ENCODE assay signal across 21 mouse cellular contexts in the genomic region with DNA sequence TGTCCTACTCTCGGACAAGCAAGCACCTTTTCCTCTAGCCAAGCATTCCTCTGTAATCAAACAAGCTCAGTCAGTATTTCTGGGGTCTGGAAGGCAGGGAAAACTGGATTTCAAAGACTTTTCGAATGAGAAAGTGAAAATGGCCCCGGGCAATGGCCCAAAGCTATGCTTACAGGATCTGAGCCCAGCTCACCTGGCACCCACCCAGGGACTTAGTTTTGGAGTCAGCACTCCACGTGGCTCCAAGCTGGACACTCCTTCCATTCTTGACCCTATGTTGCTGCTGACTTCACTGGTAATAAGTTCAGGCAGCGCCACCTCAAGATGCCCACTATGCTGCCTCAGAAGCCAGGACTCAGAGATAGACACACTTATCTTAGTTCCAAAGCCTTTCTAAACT. TPM values are rescaled to one million over a fixed set of nuclear protein-coding genes. Genes with fewer than 3 reads are reported as not detected.
DNase-seq lines count a peak whose midpoint lies in the region; ATAC-seq and TF ChIP-seq lines count a peak whose summit lies in the region.
"Had no signal": no experiment of that assay in that cellular context is flagged by ENCODE, and none has a peak within 500 bp of the region (broad histone marks: within the 10 kb centered on the region; RNA-seq: fewer than 3 reads in every experiment).

No protein-coding gene starts in this region.

- H3K4me2 ChIP-seq in midbrain, embryonic 11.5 days, result no peak overlapping the region
- H3K4me2 ChIP-seq in midbrain, postnatal 0 days (ENCODE audit: low read depth, low read length, poor library complexity, severe bottlenecking), result no peak overlapping the region
- H3K4me2 ChIP-seq: embryonic facial prominence, embryonic 15.5 days; heart, embryonic 11.5 days; liver, embryonic 15.5 days had no signal

- H3K4me3 ChIP-seq in midbrain, embryonic 11.5 days (ENCODE audit: low read depth, low read length), result no peak overlapping the region
- H3K4me3 ChIP-seq in midbrain, postnatal 0 days (ENCODE audit: low read depth, low read length), result no peak overlapping the region
- H3K4me3 ChIP-seq: embryonic facial prominence, embryonic 15.5 days; liver, embryonic 15.5 days had no signal

- no peak for ATAC-seq in midbrain, embryonic 11.5 days (ENCODE audit: low FRiP score)
- no peak for ATAC-seq in midbrain, postnatal 0 days (ENCODE audit: low FRiP score)

- H3K36me3 ChIP-seq in midbrain, embryonic 11.5 days (ENCODE audit: control insufficient read depth, insufficient read depth, low read length), result no peaks in the 10 kb centered on the region
- no peaks in the 10 kb centered on the region for H3K36me3 ChIP-seq in midbrain, postnatal 0 days (ENCODE audit: insufficient read depth, low read length)
- H3K36me3 ChIP-seq: embryonic facial prominence, embryonic 15.5 days; G1E; liver, embryonic 15.5 days had no signal

- 90% methylated on average over 5 of the region's 5 CpGs for WGBS in midbrain, embryonic 11.5 days
- WGBS in midbrain, postnatal 0 days, result 75% methylated on average over 5 of the region's 5 CpGs

- no peaks in the 10 kb centered on the region for H3K27me3 ChIP-seq in midbrain, embryonic 11.5 days (ENCODE audit: control insufficient read depth, insufficient read depth, low read length)
- H3K27me3 ChIP-seq in midbrain, postnatal 0 days (ENCODE audit: insufficient read depth, low read length), result no peaks in the 10 kb centered on the region
- H3K27me3 ChIP-seq: embryonic facial prominence, embryonic 15.5 days had no signal

- no peak for TF ChIP-seq CTCF in midbrain, postnatal 0 days (IDR thresholded peaks at IDR 0.05)

- H3K9ac ChIP-seq in midbrain, embryonic 11.5 days (ENCODE audit: low read length), result no peak overlapping the region
- no peak overlapping the region for H3K9ac ChIP-seq in midbrain, postnatal 0 days (replicated peaks; ENCODE audit: low read length, poor library complexity, severe bottlenecking)
- H3K9ac ChIP-seq: embryonic facial prominence, embryonic 15.5 days; liver, embryonic 15.5 days had no signal

- DNase-seq in gastrocnemius, postnatal 10 days, result peak; percentile 47
- no peak for DNase-seq in gastrocnemius, postnatal 25 days
- peak; percentile 47 for DNase-seq in midbrain, embryonic 11.5 days (ENCODE audit: low spot score, missing footprints)
- DNase-seq in midbrain, postnatal 0 days (ENCODE audit: low spot score), result no peak
- peak; percentile 29 for DNase-seq in adipocyte (ENCODE audit: low spot score)
- peak; percentile 10 for DNase-seq in skeletal muscle tissue, adult 2 months (ENCODE audit: low read depth, low spot score)
- no peak for DNase-seq in frontal cortex, postnatal 14 days (ENCODE audit: low spot score in 2 of 2)
- DNase-seq: cerebellum, adult 11 months; left cerebral cortex, postnatal 4 days; retina, postnatal 1 day; thymus, postnatal 4 days had no signal

- no peaks in the 10 kb centered on the region for H3K4me1 ChIP-seq in midbrain, embryonic 11.5 days (ENCODE audit: control insufficient read depth, insufficient read depth, low read length)
- H3K4me1 ChIP-seq in midbrain, postnatal 0 days (ENCODE audit: insufficient read depth, low read length), result no peaks in the 10 kb centered on the region
- H3K4me1 ChIP-seq: embryonic facial prominence, embryonic 15.5 days had no signal

- H3K27ac ChIP-seq in midbrain, embryonic 11.5 days (ENCODE audit: low read depth, low read length), result no peak overlapping the region
- no peak overlapping the region for H3K27ac ChIP-seq in midbrain, postnatal 0 days (ENCODE audit: low read depth, low read length)
- H3K27ac ChIP-seq: embryonic facial prominence, embryonic 15.5 days; liver, embryonic 15.5 days had no signal

- no peaks in the 10 kb centered on the region for H3K9me3 ChIP-seq in midbrain, embryonic 11.5 days (ENCODE audit: control insufficient read depth, low read length)
- H3K9me3 ChIP-seq in midbrain, postnatal 0 days (ENCODE audit: low read length), result no peaks in the 10 kb centered on the region
- H3K9me3 ChIP-seq: embryonic facial prominence, embryonic 15.5 days; G1E; liver, embryonic 15.5 days had no signal

RNA-seq across cellular contexts. Expression of gene Fcamr, which starts 33.6 kb away (rescaled TPM):
- total RNA-seq in gastrocnemius, postnatal 10 days (2021), result not detected
- not detected for total RNA-seq in gastrocnemius, postnatal 25 days (2021)
- polyA plus RNA-seq in midbrain, embryonic 11.5 days (2014; fragmentation: Nextera tagmentation; extraction: Ambion mirVana), result not detected in 2 replicates
- total RNA-seq in midbrain, postnatal 0 days (2014; rRNA removed), result not detected in 2 replicates
- not detected in 2 replicates for polyA plus RNA-seq in midbrain, postnatal 0 days (2015; fragmentation: Nextera tagmentation; extraction: Ambion mirVana)
- total RNA-seq: G1E; layer of hippocampus, adult 18-20 months; left cerebral cortex, postnatal 4 days; megakaryocyte, adult 5-6 weeks had no signal
- polyA plus RNA-seq: forebrain, embryonic 11.5 days; G1E; kidney, embryonic 14.5 days; liver, embryonic 15.5 days; neural tube, embryonic 14.5 days had no signal

RNA-seq across cellular contexts. Expression of gene AA986860, which starts 35.3 kb away (rescaled TPM):
- total RNA-seq in gastrocnemius, postnatal 10 days (2021), result under 1 TPM; 0.68 to 0.88 TPM
- total RNA-seq in gastrocnemius, postnatal 25 days (2021), result under 1 TPM; 0.31 to 0.38 TPM
- 0.29 and 0.37 TPM in 2 replicates for polyA plus RNA-seq in midbrain, embryonic 11.5 days (2014; fragmentation: Nextera tagmentation; extraction: Ambion mirVana)
- total RNA-seq in midbrain, postnatal 0 days (2014; rRNA removed), result 0.71 and 0.99 TPM in 2 replicates
- 0.42 TPM in 2 replicates for polyA plus RNA-seq in midbrain, postnatal 0 days (2015; fragmentation: Nextera tagmentation; extraction: Ambion mirVana)

RNA-seq across cellular contexts. Expression of gene Pfkfb2, which starts 38.0 kb away (rescaled TPM):
- total RNA-seq in gastrocnemius, postnatal 10 days (2021), result 10 to 100 TPM in 1 of 2 experiments, 1 to 10 TPM in 1; 9.2 to 13.9 TPM
- total RNA-seq in gastrocnemius, postnatal 25 days (2021), result 10 to 100 TPM; 14.3 to 18.5 TPM
- 6.3 and 9.5 TPM in 2 replicates for polyA plus RNA-seq in midbrain, embryonic 11.5 days (2014; fragmentation: Nextera tagmentation; extraction: Ambion mirVana)
- 26.6 and 41.0 TPM in 2 replicates for total RNA-seq in midbrain, postnatal 0 days (2014; rRNA removed)
- 16.9 and 17.2 TPM in 2 replicates for polyA plus RNA-seq in midbrain, postnatal 0 days (2015; fragmentation: Nextera tagmentation; extraction: Ambion mirVana)

RNA-seq across cellular contexts. Expression of gene Yod1, which starts 49.9 kb away (rescaled TPM):
- 1 to 10 TPM; 3.8 to 4.5 TPM for total RNA-seq in gastrocnemius, postnatal 10 days (2021)
- 1 to 10 TPM; 3.2 TPM for total RNA-seq in gastrocnemius, postnatal 25 days (2021)
- 11.7 and 13.6 TPM in 2 replicates for polyA plus RNA-seq in midbrain, embryonic 11.5 days (2014; fragmentation: Nextera tagmentation; extraction: Ambion mirVana)
- total RNA-seq in midbrain, postnatal 0 days (2014; rRNA removed), result 9.8 and 13.0 TPM in 2 replicates
- polyA plus RNA-seq in midbrain, postnatal 0 days (2015; fragmentation: Nextera tagmentation; extraction: Ambion mirVana), result 15.4 and 21.0 TPM in 2 replicates

RNA-seq across cellular contexts. Expression of gene Gm29427, which starts 51.5 kb away (rescaled TPM):
- total RNA-seq in gastrocnemius, postnatal 10 days (2021), result not detected
- total RNA-seq in gastrocnemius, postnatal 25 days (2021), result not detected
- polyA plus RNA-seq in midbrain, embryonic 11.5 days (2014; fragmentation: Nextera tagmentation; extraction: Ambion mirVana), result not detected in 2 replicates
- not detected in 2 replicates for total RNA-seq in midbrain, postnatal 0 days (2014; rRNA removed)
- polyA plus RNA-seq in midbrain, postnatal 0 days (2015; fragmentation: Nextera tagmentation; extraction: Ambion mirVana), result not detected in 2 replicates
- total RNA-seq: layer of hippocampus, adult 18-20 months; left cerebral cortex, postnatal 4 days; megakaryocyte, adult 5-6 weeks had no signal
- polyA plus RNA-seq: embryonic facial prominence, embryonic 15.5 days; forebrain, embryonic 11.5 days; G1E; heart, embryonic 11.5 days; kidney, embryonic 14.5 days; liver, embryonic 15.5 days; neural tube, embryonic 14.5 days; spleen, adult 2 months had no signal

Comparison
In these comparisons a context has a peak if more than half of its experiments do, and no peak if none do; other contexts are left out.
1. DNase-seq: peak in gastrocnemius, postnatal 10 days (single experiment), midbrain, embryonic 11.5 days (single experiment), adipocyte (single experiment) and skeletal muscle tissue, adult 2 months (single experiment); none in gastrocnemius, postnatal 25 days (single experiment), midbrain, postnatal 0 days (single experiment) and frontal cortex, postnatal 14 days (0 of 2).